Mouse (Mus musculus) lung, adult 18-20 months (tissue): ENCODE results near the gene Gsg1l.
A peak's percentile ranks its signal among the peaks of the same experiment; 100 is the strongest.

ENCODE experiments used
- DNase-seq, 2 experiments: peaks; one replicate each; pipeline ENCODE4 v3.0.0; 2022; ENCODE audit warnings: mixed read lengths in 2 of 2

The Gsg1l gene

DNA sequence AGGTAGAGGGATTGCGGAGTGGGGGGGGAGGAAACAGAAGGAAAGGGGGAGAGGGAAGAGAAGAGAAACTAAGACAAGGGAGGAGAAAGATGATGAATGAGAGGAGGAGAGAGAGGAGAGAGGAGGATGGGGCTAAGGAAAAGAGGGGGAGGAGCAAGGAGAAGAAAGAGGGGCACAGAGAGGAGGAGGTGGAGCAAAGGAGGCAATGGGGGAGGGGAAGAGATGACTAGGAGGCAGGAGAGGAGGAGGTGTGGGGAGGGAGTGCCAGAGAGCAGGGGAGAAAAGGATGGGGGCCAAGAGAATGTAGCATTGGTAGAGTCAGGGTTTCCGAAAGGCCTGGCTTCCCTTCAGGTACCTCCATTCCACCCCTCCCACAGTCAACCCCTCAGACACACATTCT is 147.9 kb downstream of the Gsg1l start:
- no peak for DNase-seq

DNA sequence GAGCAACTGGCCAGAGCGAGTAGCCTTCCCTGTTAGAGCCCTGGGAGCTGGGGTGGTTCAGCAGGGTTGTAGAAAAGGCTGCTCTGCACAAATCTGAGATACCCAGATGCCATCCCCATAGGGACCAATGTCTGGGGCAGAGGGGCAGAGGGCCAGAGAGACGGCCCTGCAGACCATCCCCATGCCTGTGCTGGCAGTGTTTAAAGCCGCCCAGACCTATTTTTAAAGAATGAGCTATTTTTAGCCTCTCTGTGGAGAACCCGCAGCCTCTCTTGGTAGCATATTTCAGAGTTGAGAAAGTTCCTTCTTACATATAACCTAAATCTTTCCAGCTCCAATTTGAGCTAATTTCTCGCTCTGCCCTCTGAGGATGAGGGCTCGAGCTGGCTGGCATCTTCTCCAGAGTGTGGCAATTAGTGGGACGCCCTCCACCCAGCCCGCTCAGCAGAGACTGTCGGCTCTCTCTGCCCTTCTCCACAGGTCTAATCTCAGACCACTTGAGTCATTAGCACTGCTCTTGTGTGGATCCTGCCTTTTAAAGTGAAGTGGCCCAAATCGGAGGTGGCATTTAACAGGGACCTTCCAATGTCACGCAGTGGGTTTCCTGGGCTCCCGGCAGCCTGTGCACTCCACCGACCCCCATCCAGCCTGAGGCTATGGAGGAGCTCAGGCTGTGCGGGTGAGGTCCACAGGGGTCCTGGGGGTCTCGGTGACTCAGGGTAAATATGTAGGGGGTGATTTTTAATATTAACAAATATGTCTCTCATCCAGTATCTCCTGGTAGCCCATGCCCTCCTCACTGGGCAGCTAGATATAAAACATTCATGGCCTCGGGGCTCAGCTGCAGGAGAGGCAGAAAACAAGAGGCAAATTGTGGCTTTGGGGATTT is 148.6 kb downstream of the Gsg1l start:
- DNase-seq = no peak

DNA sequence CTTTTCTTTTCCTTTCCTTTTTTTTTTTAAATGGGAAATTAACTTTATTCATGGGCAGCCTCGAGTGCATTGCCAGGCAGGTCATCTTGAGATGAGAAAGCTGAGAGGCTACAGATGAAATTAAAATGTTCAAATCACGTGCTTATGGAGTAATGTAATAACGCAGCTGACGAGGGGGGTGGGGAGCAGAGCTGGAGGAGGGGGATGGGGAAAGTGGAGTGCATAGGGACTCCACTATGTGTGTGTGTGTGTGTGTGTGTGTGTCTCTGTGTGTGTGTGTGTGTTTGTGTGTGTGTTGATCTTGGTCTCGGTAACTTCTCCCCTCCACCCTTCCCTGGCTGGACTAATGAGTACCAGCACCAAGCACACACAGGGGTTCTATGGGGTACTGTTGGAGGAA is 150.6 kb downstream of the Gsg1l start:
- no peak for DNase-seq

DNA sequence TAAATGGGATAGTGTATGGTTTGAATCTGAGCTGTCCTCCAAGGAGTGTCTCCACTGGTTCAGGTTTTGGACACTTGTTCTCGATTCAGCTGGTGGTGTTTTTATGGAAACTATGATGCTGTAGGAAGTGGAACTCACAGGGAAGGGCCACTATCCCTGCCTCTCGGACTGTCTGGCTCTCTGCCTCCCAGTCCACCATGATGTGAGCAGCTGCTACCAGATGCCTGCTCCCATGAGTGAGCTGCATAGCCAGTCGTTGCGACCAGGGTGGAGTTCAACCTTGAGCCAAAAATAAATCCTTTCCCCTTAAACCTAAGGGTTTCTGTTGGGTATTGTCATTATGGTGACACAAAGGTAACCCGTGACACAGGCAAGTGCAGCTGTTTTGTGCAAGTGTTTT is 158.2 kb downstream of the Gsg1l start:
- DNase-seq = no peak

DNA sequence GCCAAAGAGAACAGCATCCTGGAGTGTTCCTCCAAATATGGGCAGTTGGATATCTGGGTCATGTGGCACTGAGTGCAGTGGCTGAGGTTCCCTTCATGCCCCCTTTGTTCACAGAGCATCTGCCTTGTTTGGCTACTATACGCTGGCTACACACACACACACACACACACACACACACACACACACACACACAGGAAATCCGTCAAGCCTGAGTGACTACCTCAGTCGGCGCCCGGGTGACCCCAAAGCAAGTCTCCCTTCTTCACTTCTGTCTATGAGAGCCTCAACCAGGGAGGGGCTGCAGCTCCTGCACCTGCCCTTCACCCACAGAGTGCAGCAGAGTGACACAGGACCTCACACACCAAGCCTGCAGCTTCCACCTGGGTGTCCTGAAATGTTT is 161.4 kb downstream of the Gsg1l start:
- no peak for DNase-seq

DNA sequence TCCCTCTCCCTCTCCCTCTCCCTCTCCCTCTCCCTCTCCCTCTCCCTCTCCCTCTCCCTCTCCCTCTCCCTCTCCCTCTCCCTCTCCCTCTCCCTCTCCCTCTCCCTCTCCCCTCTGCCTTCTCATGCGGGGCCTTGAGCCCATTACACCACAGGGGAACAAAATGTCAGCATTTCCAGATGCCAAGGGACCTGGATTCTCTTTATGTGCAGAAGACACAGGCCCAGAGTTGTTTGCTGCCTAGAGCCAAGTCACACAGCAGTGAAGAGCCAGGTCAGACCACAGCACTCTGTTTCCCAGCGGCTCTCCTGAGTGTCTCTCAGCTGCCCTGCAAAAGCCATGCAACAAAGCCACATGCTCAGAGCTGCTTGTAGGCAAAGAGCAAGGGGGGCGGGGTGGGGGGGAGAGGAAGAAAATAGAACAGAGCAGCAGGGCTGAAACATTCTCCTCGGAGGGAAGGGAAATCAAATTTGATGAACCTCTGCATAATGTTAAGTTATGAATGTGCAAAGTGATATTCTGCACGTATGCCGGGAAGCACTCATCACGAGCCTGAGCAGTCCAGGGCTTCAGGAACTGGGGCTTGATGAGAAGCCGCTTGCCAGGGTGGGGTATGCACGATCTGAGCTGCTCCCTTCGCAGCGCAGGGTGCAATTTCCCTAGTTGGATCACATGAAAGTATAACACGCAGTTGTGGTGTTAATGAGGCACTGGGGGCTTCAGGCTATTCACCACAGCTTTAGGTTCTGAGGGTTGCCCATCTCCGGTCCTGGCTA is 181.6 kb downstream of the Gsg1l start:
- no peak for DNase-seq

DNA sequence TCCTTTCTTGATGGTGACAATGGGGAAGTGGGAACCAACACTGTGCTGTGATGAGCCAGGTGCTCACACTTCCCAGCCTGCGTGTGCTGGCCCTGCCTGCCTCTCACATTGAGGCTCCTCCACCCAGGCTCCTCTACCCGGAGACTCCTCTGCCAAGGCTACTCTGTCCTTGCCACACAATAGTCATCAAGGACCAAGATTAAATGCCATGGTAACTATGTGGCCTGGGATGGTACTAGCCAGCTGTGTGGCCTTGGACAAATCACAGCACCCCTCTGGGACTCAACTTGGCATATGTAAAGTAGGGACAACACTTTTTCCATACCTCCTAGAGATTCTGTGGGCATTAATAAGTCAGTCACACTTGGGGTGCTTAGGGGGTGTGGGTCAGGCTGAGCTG is 182.3 kb downstream of the Gsg1l start:
- no peak for DNase-seq

DNA sequence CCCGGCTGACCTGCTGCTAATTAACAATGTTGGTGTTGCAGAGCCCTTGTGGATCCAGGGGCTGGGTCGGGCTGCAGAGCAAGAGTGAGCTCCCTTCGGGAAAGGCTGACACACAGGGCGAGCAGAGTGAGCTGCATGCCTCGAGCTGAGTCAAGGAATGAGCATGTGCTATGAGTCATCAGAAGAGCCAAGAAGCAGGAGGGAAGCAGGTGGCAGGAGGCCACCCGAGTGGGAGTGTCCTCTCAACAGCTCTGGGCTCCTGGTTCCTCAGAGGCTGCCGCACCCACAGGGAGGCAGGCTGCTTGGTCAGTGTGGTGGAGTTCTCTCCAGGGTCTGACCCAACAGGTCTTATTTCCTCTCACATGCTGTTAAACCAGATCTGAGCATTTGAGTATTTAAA is 183.2 kb downstream of the Gsg1l start:
- peak; percentile 77 to 82 for DNase-seq

DNA sequence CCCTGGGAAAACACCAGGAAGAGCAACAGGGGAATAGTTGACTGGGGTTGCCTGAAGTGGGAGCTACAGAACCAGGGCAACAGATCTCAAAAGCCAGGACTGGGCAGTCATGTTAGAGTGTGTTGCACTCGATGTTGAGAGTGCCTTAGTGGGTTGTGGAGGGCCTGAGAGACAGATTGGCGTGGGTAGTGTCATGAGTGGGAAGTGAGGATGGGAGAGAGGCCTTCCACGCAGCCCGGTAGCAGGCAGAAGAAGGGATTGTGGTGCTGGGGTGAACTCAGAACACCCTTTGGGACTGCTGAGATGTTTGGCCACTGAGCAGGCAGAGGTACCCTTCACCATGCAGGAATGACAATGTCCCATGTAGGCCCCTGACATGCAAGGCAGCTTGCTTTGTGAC is 185.2 kb downstream of the Gsg1l start:
- no peak for DNase-seq

DNA sequence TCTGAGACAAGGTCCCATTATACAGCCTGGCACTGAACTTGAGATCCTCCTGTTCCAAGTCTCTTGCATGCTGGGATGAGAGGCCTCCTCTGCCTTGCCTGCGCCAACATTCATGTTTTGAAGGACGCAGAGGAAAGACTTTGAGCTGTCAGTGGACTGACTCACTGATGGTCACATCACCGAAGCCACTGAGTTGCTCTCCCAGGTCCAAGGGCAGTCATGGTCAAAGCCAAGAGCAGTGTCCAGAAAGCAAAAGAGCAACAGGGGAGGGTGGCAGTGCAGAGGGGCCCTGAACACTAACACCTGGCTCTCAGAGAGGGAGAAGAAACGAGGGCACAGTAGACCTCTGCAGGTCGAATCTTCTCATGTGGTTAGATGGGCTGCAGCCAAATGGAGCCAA is 188.6 kb downstream of the Gsg1l start:
- no peak for DNase-seq

DNA sequence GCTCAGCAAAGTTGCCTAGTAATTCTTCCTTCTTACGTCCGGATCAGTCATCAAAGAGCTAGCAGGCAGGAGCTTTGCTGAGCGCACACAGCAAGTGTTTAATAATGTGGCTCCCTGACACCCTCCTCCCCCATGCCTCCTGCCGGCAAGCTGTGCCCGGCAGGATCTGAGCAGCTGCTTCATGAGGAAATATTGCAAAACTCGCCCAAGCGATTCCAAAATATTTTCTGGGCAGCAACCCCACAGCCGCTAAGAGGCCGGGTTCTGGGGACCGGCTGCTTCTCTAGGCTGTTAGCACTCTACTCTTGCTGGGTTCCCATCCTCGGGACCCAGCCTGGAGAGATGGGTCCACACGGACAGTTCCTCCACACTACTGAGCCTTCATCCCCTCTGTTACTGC is 193.8 kb downstream of the Gsg1l start:
- peak; percentile 41 to 52 for DNase-seq

DNA sequence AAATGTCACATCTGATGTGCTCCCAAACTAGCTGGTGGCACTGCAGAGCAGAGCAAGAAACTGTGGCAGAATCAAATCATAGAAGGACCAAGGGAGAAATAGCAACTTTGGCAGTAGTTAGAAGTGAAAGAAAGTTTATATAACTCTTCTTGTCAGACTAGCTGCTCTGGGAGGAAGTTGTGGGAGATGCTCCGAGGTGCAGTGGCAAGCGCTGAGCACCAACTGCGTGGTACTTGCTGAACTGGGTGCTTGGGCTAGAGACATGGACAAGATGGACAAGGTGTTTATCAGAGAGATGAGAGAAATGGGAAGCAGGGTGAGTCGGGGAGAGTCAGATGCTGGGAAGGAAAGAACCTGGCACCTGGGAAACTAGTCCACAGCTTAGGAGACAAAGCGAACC is 194.4 kb downstream of the Gsg1l start:
- DNase-seq = no peak

DNA sequence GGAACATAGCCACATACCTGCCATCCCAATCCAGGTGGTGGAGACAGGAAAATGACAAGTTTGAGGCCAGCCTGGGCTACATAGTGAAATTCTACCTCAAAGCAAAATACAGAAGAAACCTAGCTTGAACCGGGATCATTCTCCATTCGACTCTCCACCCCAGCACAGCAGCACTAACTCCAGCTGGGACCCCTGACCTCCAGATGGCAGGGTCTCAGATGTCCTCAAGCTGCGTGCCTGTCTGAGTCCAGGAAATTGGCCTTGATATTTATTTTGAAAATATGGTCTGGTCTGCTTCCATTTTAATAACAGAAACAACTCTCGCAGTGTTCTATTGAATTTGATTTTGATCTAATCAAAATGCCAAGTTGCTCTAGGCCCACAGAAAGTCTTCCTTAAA is 195.1 kb downstream of the Gsg1l start:
- DNase-seq = peak; percentile 20 to 28

DNA sequence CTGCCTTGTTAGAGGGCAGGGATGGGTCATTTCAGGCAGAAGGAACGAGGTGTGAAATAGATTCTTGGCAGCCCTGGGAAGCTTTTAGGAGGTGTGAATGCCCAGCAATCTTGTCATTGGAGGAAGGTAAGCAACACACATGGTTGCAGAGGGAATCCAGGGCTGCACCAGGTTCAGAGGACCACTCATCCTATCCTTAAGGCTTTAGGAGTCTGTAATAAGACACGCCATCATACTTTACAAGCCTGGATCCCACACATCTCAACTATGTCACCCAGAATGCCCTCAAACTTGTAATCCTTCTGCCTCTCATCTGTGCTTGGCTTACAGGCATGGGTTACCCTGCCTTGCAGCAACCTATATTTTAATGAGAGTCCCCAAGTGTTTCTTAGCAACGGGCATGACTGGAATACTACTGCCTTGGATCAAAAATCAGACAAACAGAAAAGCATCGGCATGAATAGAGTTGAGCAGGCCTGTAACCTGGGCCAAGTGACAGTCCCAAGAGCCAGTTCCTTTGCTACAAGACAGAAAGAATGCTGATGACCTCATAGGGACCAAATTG is 196.0 kb downstream of the Gsg1l start:
- DNase-seq = no peak

DNA sequence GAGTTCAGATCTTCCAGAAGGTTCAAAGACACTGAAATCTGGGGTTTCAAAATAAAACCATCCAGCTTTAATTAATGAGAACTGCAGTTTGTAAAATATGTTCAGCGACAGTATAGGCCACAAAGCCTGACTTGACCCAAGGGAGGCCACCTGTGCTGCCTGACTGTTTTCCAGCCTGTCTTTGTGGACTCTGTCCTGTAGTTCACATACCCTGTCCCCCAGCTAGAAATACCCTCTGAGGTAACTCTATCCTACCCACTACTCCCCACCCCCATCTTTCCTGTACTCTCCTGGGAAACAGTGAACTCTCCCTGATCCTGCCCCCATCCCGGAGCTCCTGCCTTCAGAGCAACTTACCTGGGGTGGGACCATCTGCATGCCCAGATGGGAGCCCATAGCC is 199.0 kb downstream of the Gsg1l start:
- no peak for DNase-seq

DNA sequence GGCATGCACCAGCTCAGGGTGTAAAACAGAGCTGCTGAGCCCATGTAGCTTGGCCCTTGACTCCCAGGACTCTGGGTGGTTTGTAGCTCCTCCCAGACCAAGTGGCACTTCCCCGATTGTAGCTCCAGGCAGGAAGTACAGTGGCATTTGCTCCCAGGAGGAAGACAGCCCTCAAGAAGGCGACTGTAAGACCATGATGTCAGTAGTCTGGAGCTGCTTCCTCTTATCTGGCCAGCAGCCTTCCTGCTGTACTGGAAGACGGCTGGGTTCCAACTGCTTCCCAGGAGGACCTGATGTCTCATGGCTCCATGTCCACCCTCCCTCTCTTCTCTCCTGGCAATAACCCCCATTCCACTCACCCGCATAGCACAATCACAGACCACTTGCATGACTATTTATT is 204.2 kb downstream of the Gsg1l start:
- no peak for DNase-seq

DNA sequence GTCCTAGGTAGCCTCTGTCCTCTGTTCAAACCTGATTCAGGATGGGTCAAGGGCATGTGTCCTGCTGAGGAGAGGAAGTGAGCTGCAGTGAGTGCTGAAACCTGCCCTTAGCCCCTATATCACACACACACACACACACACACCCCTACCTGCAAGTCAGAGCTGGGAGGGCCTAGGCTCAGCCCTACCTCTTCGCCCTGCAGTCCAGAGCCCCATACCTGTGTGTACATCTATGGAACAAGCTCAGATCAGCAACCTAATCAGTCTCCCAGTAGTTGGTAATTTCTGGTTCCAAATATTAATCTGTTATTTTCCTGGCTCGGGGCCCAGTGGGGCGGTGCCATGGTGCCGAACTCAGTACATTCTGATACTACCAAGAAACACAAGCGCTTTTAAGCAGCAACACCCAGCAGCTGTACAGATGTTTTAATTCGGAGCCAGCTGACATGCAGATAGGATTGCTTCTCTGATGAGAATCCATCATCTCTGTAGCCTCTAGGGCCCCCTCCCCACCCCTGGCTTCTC is 208.2 kb downstream of the Gsg1l start:
- peak in 1 of 2 experiments; percentile 5 for DNase-seq

DNA sequence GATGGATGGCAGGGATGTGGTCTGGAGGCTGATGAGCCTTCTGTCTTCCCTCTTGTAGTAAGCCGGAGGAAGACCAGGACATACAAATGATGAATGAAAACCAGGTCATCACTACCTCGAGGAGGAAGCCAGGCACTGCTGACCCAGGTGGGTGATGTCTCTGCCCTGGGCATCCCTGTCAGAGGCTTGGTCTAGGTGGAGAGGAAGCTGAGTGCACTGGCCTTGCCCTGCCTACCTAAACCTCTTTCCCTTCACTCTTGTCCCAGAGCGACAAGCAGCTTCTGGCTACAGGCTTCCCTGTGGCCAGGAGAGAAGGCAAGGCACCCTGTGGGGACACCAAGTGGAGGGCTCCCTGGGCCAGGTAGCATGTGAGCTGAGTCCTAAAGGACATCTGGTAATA is 209.3 kb downstream of the Gsg1l start:
- no peak for DNase-seq

DNA sequence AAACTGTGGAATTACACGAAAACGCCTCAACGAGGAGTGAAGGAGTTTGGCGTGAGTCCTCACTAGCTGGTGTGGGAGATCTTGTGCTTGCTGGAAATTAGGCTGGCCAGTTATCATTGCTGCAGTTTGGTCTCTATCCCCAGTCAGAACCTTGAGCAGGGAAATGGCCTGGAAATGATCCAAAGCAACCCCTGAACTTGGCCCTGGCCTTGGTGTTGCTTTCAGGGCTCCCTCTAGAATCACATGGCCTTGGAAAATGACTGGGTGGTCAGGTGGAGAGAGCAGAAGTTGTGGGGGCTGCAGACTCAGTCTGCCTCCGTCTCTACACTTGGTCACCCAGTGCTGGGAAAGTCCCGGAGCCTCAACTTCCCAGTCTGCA is 210.0 kb downstream of the Gsg1l start:
- DNase-seq = no peak

DNA sequence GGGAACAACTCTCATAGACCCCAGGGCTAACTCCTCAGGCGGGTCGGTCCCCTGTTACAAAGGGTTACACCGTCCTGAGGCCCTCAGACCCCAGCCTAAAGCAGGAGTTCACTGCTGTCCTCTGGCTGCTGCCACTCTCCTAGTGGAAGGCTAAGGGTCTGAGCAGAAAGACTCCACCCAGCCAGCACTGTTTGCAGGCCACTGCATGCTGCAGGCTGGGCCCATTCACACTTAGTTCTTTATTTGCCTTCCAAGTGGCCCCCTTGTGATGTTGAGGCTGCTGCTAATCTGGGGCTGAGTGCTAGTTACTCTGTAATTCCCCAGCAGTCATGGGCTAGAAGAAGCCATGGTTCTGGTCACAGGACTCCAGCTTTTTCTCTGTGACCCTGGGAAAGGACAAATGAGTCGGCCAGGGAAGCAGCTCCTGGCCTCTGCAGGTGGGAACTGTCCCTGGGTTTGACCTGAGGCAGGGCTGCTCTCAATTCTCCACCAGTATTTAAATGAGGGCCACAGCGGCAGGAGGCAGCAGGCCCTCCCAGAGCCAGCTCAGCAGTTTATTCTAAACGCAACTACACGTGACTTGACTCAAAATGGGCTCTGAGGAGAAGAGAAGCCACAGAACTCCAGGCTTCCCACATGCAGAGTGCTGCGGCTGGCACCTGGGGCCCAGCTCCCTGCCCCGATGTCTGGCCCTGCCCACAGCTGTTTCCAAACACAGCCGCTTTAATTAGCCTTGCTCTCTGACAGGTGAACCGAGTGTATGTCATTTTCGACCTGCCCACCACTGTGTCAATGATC is 210.6 kb downstream of the Gsg1l start:
- DNase-seq = no peak

DNA sequence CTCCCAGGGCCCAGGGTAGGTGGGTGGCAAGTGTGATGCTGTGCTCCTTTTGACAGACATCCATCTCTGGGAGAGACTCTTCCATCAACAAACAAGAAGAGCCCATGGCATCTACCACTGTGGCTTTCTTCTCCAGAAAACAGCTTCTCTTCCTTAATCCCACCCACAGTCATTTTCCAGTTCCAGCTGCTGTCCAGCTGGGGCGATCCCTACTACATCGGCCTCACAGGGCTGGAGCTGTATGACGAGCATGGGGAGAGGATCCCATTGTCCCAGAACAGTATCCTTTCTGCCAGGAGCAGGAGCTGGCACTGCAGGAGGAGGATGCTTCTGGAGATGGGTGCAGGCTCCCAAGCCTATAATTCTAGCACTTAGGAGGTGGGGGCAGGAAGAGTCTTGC is 213.6 kb downstream of the Gsg1l start:
- peak in 1 of 2 experiments; percentile 8 for DNase-seq

DNA sequence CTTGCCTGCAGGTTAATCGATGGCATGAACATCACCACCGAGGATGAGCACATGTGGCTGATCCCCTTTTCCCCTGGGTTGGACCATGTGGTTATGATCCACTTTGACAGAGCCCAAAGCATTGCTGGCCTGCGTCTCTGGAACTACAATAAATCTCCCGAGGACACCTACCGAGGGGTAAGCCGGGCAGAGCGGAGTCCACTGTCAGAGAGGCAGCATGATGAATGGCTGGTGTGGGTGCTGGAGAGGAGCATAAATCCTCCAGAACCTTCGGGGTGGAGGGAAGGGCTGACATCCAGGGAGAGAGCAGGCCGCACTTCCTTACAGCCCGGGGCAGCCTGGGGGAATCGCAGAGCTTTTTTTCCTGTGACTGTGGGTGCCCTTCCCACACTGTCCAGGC is 217.0 kb downstream of the Gsg1l start:
- no peak for DNase-seq

DNA sequence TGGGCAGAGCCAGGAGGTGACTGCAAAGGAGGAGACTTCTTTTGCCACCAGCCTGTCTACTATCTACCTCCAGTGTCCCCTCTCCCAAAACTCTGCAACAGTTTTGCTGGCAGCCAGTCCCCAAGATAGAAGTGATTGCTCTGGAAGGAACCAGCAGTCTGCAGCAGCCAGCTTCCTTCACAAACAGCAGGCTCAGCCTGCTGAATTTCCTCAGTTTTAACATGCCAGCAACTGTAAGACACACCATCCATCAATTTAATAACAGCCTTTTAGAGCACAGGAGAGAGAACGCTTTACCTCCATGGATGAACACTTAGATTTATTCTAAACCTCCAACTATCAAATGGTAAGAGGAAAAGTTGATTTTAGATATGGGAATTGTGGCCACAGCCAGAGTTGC is 218.2 kb downstream of the Gsg1l start:
- no peak for DNase-seq
